Mouse (Mus musculus) left cerebral cortex, postnatal 14 days (tissue): ENCODE data around the gene Tbc1d9. TPM values are rescaled to one million over a fixed set of nuclear protein-coding genes. Genes with fewer than 3 reads are reported as not detected.
"Not testable (repeated sequence)": the region's sequence is repeated elsewhere in the genome, so short reads cannot be mapped to it uniquely, and the experiment has no call there.

Experiments
- DNase-seq, 2 experiments: peaks; one replicate each; pipeline ENCODE4 v3.0.0; 2021 to 2022; ENCODE audit warnings: low spot score in 2 of 2, mixed read lengths in 1 of 2
- intact Hi-C: fragments of 180-260 bp; cut with DNase I; formaldehyde crosslinking; loops from one replicate; pipeline ENCODE4 v1.15.1; 2025
- total RNA-seq, 2 experiments: library from RNA; stranded (reverse); gene quantifications; 2 replicates each; pipeline ENCODE4 v1.2.3; 2021

Gene Tbc1d9
- total RNA-seq, 2 experiments from 2014 or later: 102 to 107 TPM

DNA sequence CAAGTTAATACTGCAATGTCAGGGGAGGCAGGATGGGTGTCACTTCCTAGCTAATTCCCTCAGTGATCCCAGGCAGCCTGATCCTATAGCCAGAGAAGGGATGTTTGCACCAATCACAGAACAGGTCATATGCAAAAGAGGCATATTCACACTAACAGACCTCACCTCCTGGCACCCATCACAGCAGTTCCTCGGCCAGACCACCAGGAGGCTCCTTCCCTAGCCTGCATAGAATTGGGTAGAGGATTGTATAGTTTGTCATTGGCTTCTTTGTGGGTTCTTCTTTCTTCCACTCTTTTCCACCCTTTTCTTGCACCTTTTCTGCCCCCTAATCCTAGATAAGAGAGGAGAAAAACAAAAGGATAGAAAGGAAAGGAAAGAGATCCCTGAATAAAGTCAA, 135.0 kb downstream of the Tbc1d9 start:
- DNase-seq: no peak
- intact Hi-C loops: no loop called here

DNA sequence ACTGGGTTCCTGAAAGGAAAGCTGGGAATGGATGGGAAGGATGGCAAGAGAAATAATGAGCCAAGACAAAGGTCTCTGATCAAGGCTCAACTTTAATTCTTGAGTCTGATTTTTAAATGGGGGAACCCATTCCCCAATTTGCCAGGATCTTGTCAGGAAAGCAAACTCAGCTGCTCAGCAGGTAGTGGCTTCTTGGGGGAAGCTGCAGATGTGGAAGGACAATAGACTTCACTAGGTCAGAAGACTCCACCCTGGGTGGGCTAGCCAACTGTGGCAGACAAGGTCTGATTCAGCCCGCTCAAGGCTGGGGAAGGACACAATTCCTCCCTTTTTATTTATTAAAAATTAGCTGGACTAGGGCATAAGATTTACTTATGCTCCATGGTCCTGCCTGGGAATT, 139.8 kb downstream of the Tbc1d9 start:
- intact Hi-C loops: no loop called here
- DNase-seq: no peak

DNA sequence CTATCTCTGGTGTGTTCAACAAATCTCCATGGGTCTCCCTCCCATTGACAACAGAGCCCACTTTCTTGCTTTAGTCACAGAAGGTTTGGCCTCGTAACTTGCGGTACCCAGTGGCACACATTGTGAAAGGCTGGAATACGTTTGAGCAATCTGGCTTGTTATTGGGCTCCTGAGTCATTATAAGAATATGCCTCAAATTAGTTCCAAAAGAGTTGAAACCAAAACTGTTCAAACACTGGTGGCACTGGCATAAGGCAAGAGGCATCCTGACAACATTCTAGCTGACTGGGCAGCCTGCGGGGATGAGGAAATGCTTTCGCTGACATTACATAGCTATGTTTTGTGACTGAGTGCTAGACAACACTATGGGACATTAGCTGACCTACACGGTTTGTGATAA, 144.7 kb downstream of the Tbc1d9 start:
- DNase-seq: no peak
- intact Hi-C loops: no loop called here

DNA sequence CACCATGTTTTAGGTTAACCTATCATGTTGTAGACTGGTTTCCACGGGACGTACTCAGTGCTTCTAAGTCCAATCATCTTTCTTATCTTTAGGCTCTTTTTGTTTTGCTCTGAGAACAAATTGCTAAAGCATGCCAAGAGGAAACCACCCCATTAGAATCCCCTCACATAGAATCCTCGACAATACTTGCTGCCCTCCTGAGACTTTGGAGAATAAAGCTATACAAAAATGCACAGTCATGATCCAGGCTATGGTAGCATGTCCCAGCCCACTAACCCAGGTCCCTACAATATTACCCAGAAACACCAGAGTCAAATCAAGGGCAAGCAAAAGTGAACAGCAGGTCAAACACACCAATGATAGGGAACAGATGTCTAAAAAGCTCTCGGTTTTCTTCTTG, 149.9 kb downstream of the Tbc1d9 start:
- intact Hi-C loops, DNase-seq: not testable (repeated sequence)

DNA sequence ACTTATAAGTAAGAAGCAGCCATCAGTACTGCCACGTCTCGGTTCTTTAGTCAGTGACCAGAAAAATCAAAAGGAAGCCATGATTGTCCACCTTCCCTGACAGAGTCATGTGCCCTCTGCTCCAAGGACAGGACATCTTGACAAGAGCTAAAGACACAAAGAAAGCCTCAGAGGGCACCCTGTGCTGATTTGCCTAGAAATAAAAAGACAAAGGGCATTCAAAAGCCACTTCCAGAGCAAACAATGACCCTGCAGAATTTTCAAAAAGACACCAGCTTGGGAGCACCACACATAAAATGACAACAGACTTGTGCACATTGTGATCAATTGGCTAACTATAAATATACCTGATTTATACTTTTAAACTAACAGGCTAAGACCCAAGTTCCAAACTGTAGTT, 150.5 kb downstream of the Tbc1d9 start:
- intact Hi-C loops: no loop called here
- no peak for DNase-seq

DNA sequence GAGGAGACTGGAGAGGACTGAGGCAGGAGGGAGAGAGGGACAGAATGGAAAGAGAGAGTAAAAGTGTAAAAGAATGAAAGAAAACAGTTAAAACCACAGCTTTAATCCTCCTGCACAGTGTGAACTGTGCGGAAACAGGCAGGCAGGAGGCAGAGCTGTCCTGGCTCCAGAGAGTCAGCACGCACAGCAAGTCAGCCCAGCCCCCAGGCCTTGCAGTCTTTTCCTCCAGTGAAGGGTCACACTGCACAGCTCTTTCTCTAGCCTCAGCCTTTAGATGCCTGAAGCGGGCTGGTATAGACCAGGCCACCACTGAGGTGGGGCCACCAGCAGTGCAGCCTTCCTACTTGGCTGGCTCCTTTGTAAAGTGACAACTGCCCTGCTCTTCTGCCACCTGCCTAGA, 155.4 kb downstream of the Tbc1d9 start:
- intact Hi-C loops: no loop called here
- no peak for DNase-seq

DNA sequence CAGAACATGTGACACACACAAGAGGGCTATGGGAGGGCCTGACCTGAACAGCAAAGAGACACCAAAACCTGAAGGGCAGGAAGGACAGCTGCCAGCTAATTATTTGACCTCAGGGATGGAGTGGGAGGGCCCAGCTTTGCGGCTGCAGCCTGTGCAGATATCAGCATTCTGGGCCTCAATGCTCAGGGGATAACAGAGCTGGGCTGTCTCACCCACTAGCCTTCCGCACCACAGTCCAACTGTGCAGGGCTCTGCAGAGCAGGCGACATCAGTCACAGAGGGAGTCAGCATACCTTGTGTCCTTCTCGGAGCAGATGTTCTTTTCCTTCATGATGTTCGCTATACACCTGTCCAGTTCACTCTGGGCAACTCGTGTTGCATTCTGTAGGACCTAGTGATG, 157.2 kb downstream of the Tbc1d9 start:
- intact Hi-C loops: no loop called here

More for the DNA sequence above, 157.2 kb downstream of the Tbc1d9 start:
- no peak for DNase-seq

Other genes starting within 250 kb of the Tbc1d9 start
- 1 to 10 TPM in 1 of 2 experiments, under 1 TPM in 1; 0.88 to 1.2 TPM for gene Gm10645, start 818 bp downstream of the Tbc1d9 start, total RNA-seq
- not detected for gene Ucp1, start 125.0 kb downstream of the Tbc1d9 start, total RNA-seq
- gene Elmod2, start 167.1 kb downstream of the Tbc1d9 start, total RNA-seq: 10 to 100 TPM; 10.8 to 11.8 TPM
- not detected for gene Mgat4d, start 183.1 kb downstream of the Tbc1d9 start, total RNA-seq
- gene Clgn, start 224.5 kb downstream of the Tbc1d9 start, total RNA-seq: 1 to 10 TPM; 7.9 to 9.3 TPM